Mouse (Mus musculus): Measurements from ENCODE around the gene Cep55. TPM values are rescaled to one million over a fixed set of nuclear protein-coding genes. Genes with fewer than 3 reads are reported as not detected.

The Cep55 gene
- 3.4 TPM in 1 of 2 replicates, not detected in the other for polyA plus RNA-seq (2012; ENCODE audit: insufficient read depth, low replicate concordance)

- Histone ChIP-seq H3K4me3 (replicated peaks) (peak within 1 kb of the TSS; percentile 96), H3K36me3 (replicated peaks; ENCODE audit: low read length) (peaks cover 25% of the 10 kb centered on the region)
- TF ChIP-seq GATA1 (IDR thresholded peaks at IDR 0.05; ENCODE audit: borderline replicate concordance, low read length) (no peak), FLI1 (IDR thresholded peaks at IDR 0.05; ENCODE audit: low read length) (peak; percentile 14; the same call in 1 of the 2 replicates)
These were observed at the start of gene Cep55 for GRCm38 (mm10) chr19:38054720-38055192. Gene Cep55, plus strand, starts transcription at chr19:38055011.

GRCm38 (mm10) chr19:38011379-38011778 lies 43.4 kb upstream of the Cep55 start:
- Histone ChIP-seq H3K4me1 (peaks cover 3% of the 10 kb centered on the region; the same call in 1 of the 2 replicates), H3K4me3 (replicated peaks) (no peak overlapping the region), H3K27me3 (replicated peaks) (peaks cover 14% of the 10 kb centered on the region), H3K36me3 (replicated peaks; ENCODE audit: low read length) (no peaks in the 10 kb centered on the region), H3K9me3 (no peaks in the 10 kb centered on the region)
- TF ChIP-seq GATA1 (IDR thresholded peaks at IDR 0.05; ENCODE audit: borderline replicate concordance, low read length) (no peak), FLI1 (IDR thresholded peaks at IDR 0.05; ENCODE audit: low read length) (no peak)

More at GRCm38 (mm10) chr19:38054720-38055192, at the start of gene Cep55:
- H3K4me1 ChIP-seq, result peaks cover 23% of the 10 kb centered on the region
- H3K27me3 ChIP-seq (replicated peaks), result peaks cover 9% of the 10 kb centered on the region
- H3K9me3 ChIP-seq, result no peaks in the 10 kb centered on the region

- Histone ChIP-seq H3K4me1 (peaks cover 3% of the 10 kb centered on the region; the same call in 1 of the 2 replicates), H3K4me3 (replicated peaks) (no peak overlapping the region), H3K9me3 (no peaks in the 10 kb centered on the region), H3K36me3 (replicated peaks; ENCODE audit: low read length) (no peaks in the 10 kb centered on the region), H3K27me3 (replicated peaks) (peaks cover 13% of the 10 kb centered on the region)
- TF ChIP-seq GATA1 (IDR thresholded peaks at IDR 0.05; ENCODE audit: borderline replicate concordance, low read length) (no peak), FLI1 (IDR thresholded peaks at IDR 0.05; ENCODE audit: low read length) (no peak)
These were observed 40.4 kb upstream of the Cep55 start for GRCm38 (mm10) chr19:38014443-38014842.

DNA sequence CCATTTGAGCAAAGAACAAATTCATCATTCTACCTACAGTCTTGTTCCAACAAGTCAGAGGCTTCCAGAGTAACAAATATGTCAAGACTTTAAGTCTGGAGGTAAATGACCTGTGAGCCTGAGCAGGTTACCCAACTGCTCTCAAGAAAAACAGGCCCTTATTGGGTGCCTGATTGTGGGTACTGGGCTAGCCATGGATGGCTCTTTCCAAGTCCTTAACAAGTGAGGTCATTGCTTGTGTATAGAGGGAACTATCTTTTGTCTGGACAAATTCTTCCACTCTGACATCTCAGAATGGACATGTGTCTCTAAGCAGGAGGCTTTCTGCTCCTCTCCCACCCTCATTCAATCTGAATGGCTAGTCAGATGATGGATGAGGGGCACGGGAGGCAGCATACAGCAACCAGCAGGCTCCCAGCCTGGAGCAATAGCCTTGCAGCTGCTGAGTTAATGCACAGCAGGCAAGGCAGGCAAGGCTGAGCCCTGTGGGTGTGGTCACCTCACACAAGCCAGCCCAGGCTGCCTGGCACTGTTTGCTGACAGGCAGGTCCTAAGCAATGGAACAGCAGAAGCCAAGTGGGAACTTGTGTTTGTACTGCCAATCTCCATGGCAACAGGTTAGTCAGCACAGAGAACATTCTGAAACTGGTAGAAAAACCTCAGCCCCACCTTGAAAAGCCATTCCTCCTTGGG lies 39.5 kb upstream of the Cep55 start:
- Histone ChIP-seq H3K27me3 (replicated peaks) (peaks cover 12% of the 10 kb centered on the region), H3K4me1 (peaks cover 3% of the 10 kb centered on the region; the same call in 1 of the 2 replicates), H3K36me3 (replicated peaks; ENCODE audit: low read length) (no peaks in the 10 kb centered on the region), H3K4me3 (replicated peaks) (no peak overlapping the region), H3K9me3 (no peaks in the 10 kb centered on the region)
- no peak for TF ChIP-seq GATA1 (IDR thresholded peaks at IDR 0.05; ENCODE audit: borderline replicate concordance, low read length)
- TF ChIP-seq FLI1 (IDR thresholded peaks at IDR 0.05; ENCODE audit: low read length), result no peak

DNA sequence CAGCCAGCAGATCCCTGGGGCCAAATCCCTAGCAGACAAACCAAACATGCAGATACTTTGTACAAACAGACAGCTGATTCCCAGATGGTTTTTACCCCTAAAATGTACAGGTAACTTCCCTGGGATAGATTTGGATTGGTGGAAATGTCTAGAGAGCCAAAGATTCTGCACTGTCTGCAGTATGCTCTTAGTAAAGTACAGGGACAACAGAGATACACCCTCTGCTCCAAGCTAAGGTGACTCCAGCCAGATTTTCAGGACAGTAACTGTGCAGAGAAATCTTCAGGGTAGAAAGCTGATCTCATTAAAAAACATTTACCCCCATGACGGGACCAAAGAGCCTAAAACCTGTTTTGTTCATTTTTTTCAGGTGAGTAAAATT lies 38.9 kb upstream of the Cep55 start:
- no peaks in the 10 kb centered on the region for H3K36me3 ChIP-seq (replicated peaks; ENCODE audit: low read length)
- peaks cover 12% of the 10 kb centered on the region for H3K27me3 ChIP-seq (replicated peaks)
- TF ChIP-seq FLI1 (IDR thresholded peaks at IDR 0.05; ENCODE audit: low read length) (no peak), GATA1 (IDR thresholded peaks at IDR 0.05; ENCODE audit: borderline replicate concordance, low read length) (no peak)
- H3K4me3 ChIP-seq (replicated peaks), result no peak overlapping the region
- H3K9me3 ChIP-seq, result no peaks in the 10 kb centered on the region
- peaks cover 3% of the 10 kb centered on the region; the same call in 1 of the 2 replicates for H3K4me1 ChIP-seq

- TF ChIP-seq GATA1 (IDR thresholded peaks at IDR 0.05; ENCODE audit: borderline replicate concordance, low read length) (no peak), FLI1 (IDR thresholded peaks at IDR 0.05; ENCODE audit: low read length) (no peak)
- Histone ChIP-seq H3K4me1 (no peaks in the 10 kb centered on the region), H3K27me3 (replicated peaks) (peaks cover 30% of the 10 kb centered on the region), H3K36me3 (replicated peaks; ENCODE audit: low read length) (no peaks in the 10 kb centered on the region), H3K9me3 (no peaks in the 10 kb centered on the region), H3K4me3 (replicated peaks) (no peak overlapping the region)
These were observed 32.1 kb upstream of the Cep55 start for GRCm38 (mm10) chr19:38022710-38023109.

- H3K4me1 ChIP-seq, result no peaks in the 10 kb centered on the region
- no peaks in the 10 kb centered on the region for H3K36me3 ChIP-seq (replicated peaks; ENCODE audit: low read length)
- H3K4me3 ChIP-seq (replicated peaks), result no peak overlapping the region
- no peaks in the 10 kb centered on the region for H3K9me3 ChIP-seq
- TF ChIP-seq FLI1 (IDR thresholded peaks at IDR 0.05; ENCODE audit: low read length) (no peak), GATA1 (IDR thresholded peaks at IDR 0.05; ENCODE audit: borderline replicate concordance, low read length) (no peak)
- peaks cover 32% of the 10 kb centered on the region for H3K27me3 ChIP-seq (replicated peaks)
These were observed 31.2 kb upstream of the Cep55 start for GRCm38 (mm10) chr19:38023603-38024002.

GRCm38 (mm10) chr19:38025254-38026041 lies 29.4 kb upstream of the Cep55 start:
- Histone ChIP-seq H3K36me3 (replicated peaks; ENCODE audit: low read length) (no peaks in the 10 kb centered on the region), H3K4me1 (no peaks in the 10 kb centered on the region), H3K27me3 (replicated peaks) (peaks cover 32% of the 10 kb centered on the region), H3K4me3 (replicated peaks) (no peak overlapping the region), H3K9me3 (no peaks in the 10 kb centered on the region)
- TF ChIP-seq FLI1 (IDR thresholded peaks at IDR 0.05; ENCODE audit: low read length) (no peak), GATA1 (IDR thresholded peaks at IDR 0.05; ENCODE audit: borderline replicate concordance, low read length) (no peak)

- TF ChIP-seq GATA1 (IDR thresholded peaks at IDR 0.05; ENCODE audit: borderline replicate concordance, low read length), result no peak
- TF ChIP-seq FLI1 (IDR thresholded peaks at IDR 0.05; ENCODE audit: low read length), result no peak
- H3K36me3 ChIP-seq (replicated peaks; ENCODE audit: low read length), result no peaks in the 10 kb centered on the region
- no peaks in the 10 kb centered on the region for H3K9me3 ChIP-seq
- H3K4me3 ChIP-seq (replicated peaks), result no peak overlapping the region
- H3K4me1 ChIP-seq, result peaks cover 3% of the 10 kb centered on the region; the same call in 1 of the 2 replicates
- H3K27me3 ChIP-seq (replicated peaks), result peaks cover 34% of the 10 kb centered on the region
These were observed 28.6 kb upstream of the Cep55 start for GRCm38 (mm10) chr19:38026211-38026624.

Measured in megakaryocyte, embryonic 14.5 days (primary cell).